Mouse (Mus musculus) hindbrain, embryonic 12.5 days (tissue): ENCODE measurements at regions not wholly inside any gene's neighbourhood (a gene's known extent, or its start where the extent isn't known, plus 50 kb on each side); places are given as distances from the start of the nearest gene placed in this dataset.

Source experiments
- ATAC-seq: fragments of 200-750 bp; cut with Nextera tagmentation; 2 replicates; pipeline ENCODE4 v1.8.0; 2017; ENCODE audit warnings: moderate TSS enrichment; ENCODE audit not compliant: low FRiP score
- H3K27ac ChIP-seq: fragments of 300-500 bp; sonication (generic); 2 replicates; pipeline ENCODE4 v1.5.1; 2016; ENCODE audit warnings: mild to moderate bottlenecking
- H3K27me3 ChIP-seq: fragments of 300-500 bp; sonication (generic); 2 replicates; pipeline ENCODE4 v1.6.1; 2016; ENCODE audit warnings: mild to moderate bottlenecking
- H3K36me3 ChIP-seq: fragments of 300-500 bp; sonication (generic); 2 replicates; pipeline ENCODE4 v1.6.1; 2016; ENCODE audit warnings: mild to moderate bottlenecking
- H3K4me1 ChIP-seq: fragments of 300-500 bp; sonication (generic); 2 replicates; pipeline ENCODE4 v1.6.1; 2016
- H3K4me2 ChIP-seq: fragments of 300-500 bp; sonication (generic); replicated peaks from 2 replicates; pipeline ENCODE4 v1.6.1; 2016; ENCODE audit warnings: mild to moderate bottlenecking
- H3K4me3 ChIP-seq: fragments of 300-500 bp; sonication (generic); 2 replicates; pipeline ENCODE4 v1.5.1; 2016; ENCODE audit warnings: mild to moderate bottlenecking
- H3K9ac ChIP-seq: fragments of 300-500 bp; sonication (generic); 2 replicates; pipeline ENCODE4 v1.6.1; 2016; ENCODE audit warnings: mild to moderate bottlenecking, moderate library complexity
- H3K9me3 ChIP-seq: fragments of 300-500 bp; sonication (generic); replicated peaks from 2 replicates; pipeline ENCODE4 v1.6.1; 2016; ENCODE audit warnings: mild to moderate bottlenecking
- WGBS: fragments of 180-500 bp; shearing (Covaris S2); methylation state at CpG from one replicate; pipeline ENCODE4 v1.1.7; 2016; 5-methylcytosine and 5-hydroxymethylcytosine counted together

- no peak overlapping the region for H3K27ac ChIP-seq
- no peak overlapping the region for H3K4me2 ChIP-seq
- 71% methylated on average over 3 of the region's 3 CpGs for WGBS
- H3K4me1 ChIP-seq: no peaks in the 10 kb centered on the region
- ATAC-seq: no peak
- no peaks in the 10 kb centered on the region for H3K27me3 ChIP-seq
- H3K4me3 ChIP-seq: no peak overlapping the region
- H3K9me3 ChIP-seq: 0 out of 2 replicates have a peak, but pooled peaks cover 3% of the 10 kb centered on the region
- H3K36me3 ChIP-seq: no peaks in the 10 kb centered on the region
- no peak overlapping the region for H3K9ac ChIP-seq
These were observed 424.8 kb upstream of the Flrt2 start for GRCm38 (mm10) chr12:95267187-95267586.

- Histone ChIP-seq H3K4me2 (no peak overlapping the region), H3K9me3 (no peaks in the 10 kb centered on the region), H3K4me1 (no peaks in the 10 kb centered on the region), H3K36me3 (no peaks in the 10 kb centered on the region), H3K27me3 (no peaks in the 10 kb centered on the region), H3K27ac (no peak overlapping the region), H3K4me3 (no peak overlapping the region), H3K9ac (no peak overlapping the region)
- 83% methylated on average over 2 of the region's 2 CpGs for WGBS
- ATAC-seq: no peak
These were observed 386.6 kb upstream of the Flrt2 start for GRCm38 (mm10) chr12:95305386-95305785.

GRCm38 (mm10) chr12:95315151-95315750, 376.8 kb upstream of the Flrt2 start:
- H3K36me3 ChIP-seq: no peaks in the 10 kb centered on the region
- no peaks in the 10 kb centered on the region for H3K9me3 ChIP-seq
- no peak overlapping the region for H3K4me2 ChIP-seq
- no peak for ATAC-seq
- WGBS: 96% methylated on average over 2 of the region's 2 CpGs
- H3K4me1 ChIP-seq: no peaks in the 10 kb centered on the region
- no peaks in the 10 kb centered on the region for H3K27me3 ChIP-seq
- no peak overlapping the region for H3K9ac ChIP-seq
- H3K4me3 ChIP-seq: no peak overlapping the region
- H3K27ac ChIP-seq: no peak overlapping the region

- 73% methylated on average over 1 of the region's 1 CpGs for WGBS
These were observed 375.2 kb upstream of the Flrt2 start for GRCm38 (mm10) chr12:95316820-95317219.

GRCm38 (mm10) chr12:95321693-95322092, 370.3 kb upstream of the Flrt2 start:
- Histone ChIP-seq H3K27ac (no peak overlapping the region), H3K36me3 (no peaks in the 10 kb centered on the region), H3K4me2 (no peak overlapping the region), H3K9ac (no peak overlapping the region), H3K4me3 (no peak overlapping the region), H3K27me3 (no peaks in the 10 kb centered on the region), H3K9me3 (no peaks in the 10 kb centered on the region), H3K4me1 (no peaks in the 10 kb centered on the region)
- WGBS: 60% methylated on average over 3 of the region's 3 CpGs
- peak; percentile 61 for ATAC-seq

More at GRCm38 (mm10) chr12:95316820-95317219, 375.2 kb upstream of the Flrt2 start:
- Histone ChIP-seq H3K9ac (no peak overlapping the region), H3K36me3 (no peaks in the 10 kb centered on the region), H3K4me3 (no peak overlapping the region), H3K9me3 (no peaks in the 10 kb centered on the region), H3K4me1 (no peaks in the 10 kb centered on the region), H3K27ac (no peak overlapping the region), H3K4me2 (no peak overlapping the region), H3K27me3 (no peaks in the 10 kb centered on the region)
- no peak for ATAC-seq

GRCm38 (mm10) chr12:95329666-95330065, 362.4 kb upstream of the Flrt2 start:
- Histone ChIP-seq H3K4me3 (no peak overlapping the region), H3K27ac (no peak overlapping the region), H3K9ac (no peak overlapping the region), H3K4me2 (no peak overlapping the region), H3K27me3 (no peaks in the 10 kb centered on the region), H3K36me3 (no peaks in the 10 kb centered on the region), H3K4me1 (no peaks in the 10 kb centered on the region), H3K9me3 (no peaks in the 10 kb centered on the region)
- WGBS: 67% methylated on average over 1 of the region's 1 CpGs
- no peak for ATAC-seq

- 91% methylated on average over 5 of the region's 5 CpGs for WGBS
These were observed 344.2 kb upstream of the Flrt2 start for GRCm38 (mm10) chr12:95347786-95348185.

GRCm38 (mm10) chr12:95355151-95355550, 336.9 kb upstream of the Flrt2 start:
- no peak overlapping the region for H3K4me3 ChIP-seq
- H3K36me3 ChIP-seq: no peaks in the 10 kb centered on the region
- H3K4me2 ChIP-seq: no peak overlapping the region
- H3K4me1 ChIP-seq: no peaks in the 10 kb centered on the region
- no peak overlapping the region for H3K27ac ChIP-seq
- no peaks in the 10 kb centered on the region for H3K27me3 ChIP-seq
- whole genome bisulfite sequencing: 31% methylated on average over 6 of the region's 6 CpGs
- ATAC-seq: no peak
- no peak overlapping the region for H3K9ac ChIP-seq
- no peaks in the 10 kb centered on the region for H3K9me3 ChIP-seq

More at GRCm38 (mm10) chr12:95347786-95348185, 344.2 kb upstream of the Flrt2 start:
- Histone ChIP-seq H3K4me3 (no peak overlapping the region), H3K9ac (no peak overlapping the region), H3K4me2 (no peak overlapping the region), H3K27ac (no peak overlapping the region), H3K27me3 (no peaks in the 10 kb centered on the region), H3K4me1 (no peaks in the 10 kb centered on the region), H3K36me3 (no peaks in the 10 kb centered on the region), H3K9me3 (no peaks in the 10 kb centered on the region)
- ATAC-seq: no peak

- Histone ChIP-seq H3K9me3 (no peaks in the 10 kb centered on the region), H3K4me1 (no peaks in the 10 kb centered on the region), H3K4me2 (no peak overlapping the region), H3K27me3 (no peaks in the 10 kb centered on the region), H3K9ac (no peak overlapping the region), H3K27ac (no peak overlapping the region), H3K36me3 (no peaks in the 10 kb centered on the region), H3K4me3 (no peak overlapping the region)
- no peak for ATAC-seq
- 49% methylated on average over 3 of the region's 3 CpGs for whole genome bisulfite sequencing
These were observed 307.6 kb upstream of the Flrt2 start for GRCm38 (mm10) chr12:95384248-95384964.

GRCm38 (mm10) chr12:95385688-95386087, 306.3 kb upstream of the Flrt2 start:
- H3K9ac ChIP-seq: no peak overlapping the region
- H3K27ac ChIP-seq: no peak overlapping the region
- no peaks in the 10 kb centered on the region for H3K4me1 ChIP-seq
- no peaks in the 10 kb centered on the region for H3K27me3 ChIP-seq
- ATAC-seq: no peak
- H3K9me3 ChIP-seq: no peaks in the 10 kb centered on the region
- no peak overlapping the region for H3K4me2 ChIP-seq
- no peak overlapping the region for H3K4me3 ChIP-seq
- WGBS: 57% methylated on average over 3 of the region's 3 CpGs
- no peaks in the 10 kb centered on the region for H3K36me3 ChIP-seq

GRCm38 (mm10) chr12:95388185-95388584, 303.8 kb upstream of the Flrt2 start:
- Histone ChIP-seq H3K4me3 (no peak overlapping the region), H3K27ac (no peak overlapping the region), H3K4me2 (no peak overlapping the region), H3K36me3 (no peaks in the 10 kb centered on the region), H3K27me3 (no peaks in the 10 kb centered on the region), H3K9me3 (no peaks in the 10 kb centered on the region), H3K9ac (no peak overlapping the region), H3K4me1 (peaks cover 6% of the 10 kb centered on the region; the same call in 1 of the 2 replicates)
- WGBS: 89% methylated on average over 2 of the region's 2 CpGs
- no peak for ATAC-seq

- Histone ChIP-seq H3K36me3 (no peaks in the 10 kb centered on the region), H3K27ac (no peak overlapping the region), H3K4me3 (no peak overlapping the region), H3K9me3 (no peaks in the 10 kb centered on the region), H3K4me1 (peaks cover 6% of the 10 kb centered on the region; the same call in 1 of the 2 replicates), H3K4me2 (no peak overlapping the region), H3K9ac (no peak overlapping the region), H3K27me3 (no peaks in the 10 kb centered on the region)
- 0 out of 2 replicates have a peak, but pooled peaks have one; percentile 19 for ATAC-seq
- 53% methylated on average over 1 of the region's 1 CpGs for WGBS
These were observed 299.2 kb upstream of the Flrt2 start for GRCm38 (mm10) chr12:95392821-95393220.
